Mouse (Mus musculus): ENCODE data around the gene Tspan12. TPM values are rescaled to one million over a fixed set of nuclear protein-coding genes. Genes with fewer than 3 reads are reported as not detected.

Gene Tspan12
- polyA plus RNA-seq, 1 experiment from 2014 or later, result 68.6 TPM

GRCm38 (mm10) chr6:21851596-21852343 is 545 bp downstream of the Tspan12 start:
- under 1% methylated on average over 62 of the region's 62 CpGs for WGBS
- Histone ChIP-seq H3K27me3 (replicated peaks) (no peaks in the 10 kb centered on the region), H3K4me2 (peak overlapping the region; percentile 75)

GRCm38 (mm10) chr6:21851346-21851595 is 1.0 kb downstream of the Tspan12 start:
- peak overlapping the region; percentile 84 for H3K4me3 ChIP-seq
- H3K4me1 ChIP-seq (replicated peaks), result peaks cover 5% of the 10 kb centered on the region
- H3K27ac ChIP-seq (ENCODE audit: poor library complexity, severe bottlenecking), result peak overlapping the region; percentile 98
- H3K36me3 ChIP-seq, result peaks cover 23% of the 10 kb centered on the region
- H3K4me2 ChIP-seq, result peak overlapping the region; percentile 75
- no peaks in the 10 kb centered on the region for H3K27me3 ChIP-seq (replicated peaks)
- H3K9me3 ChIP-seq (replicated peaks), result no peaks in the 10 kb centered on the region
- peak; percentile 86 for ATAC-seq (ENCODE audit: insufficient number of reproducible peaks, low FRiP score)
- 0% methylated on average over 5 of the region's 5 CpGs for WGBS
- H3K9ac ChIP-seq, result peak overlapping the region; percentile 86

More at GRCm38 (mm10) chr6:21851596-21852343, 545 bp downstream of the Tspan12 start:
- Histone ChIP-seq H3K27ac (ENCODE audit: poor library complexity, severe bottlenecking) (peak overlapping the region; percentile 98), H3K4me1 (replicated peaks) (peaks cover 5% of the 10 kb centered on the region), H3K9me3 (replicated peaks) (no peaks in the 10 kb centered on the region), H3K9ac (peak overlapping the region; percentile 86), H3K4me3 (peak overlapping the region; percentile 84), H3K36me3 (peaks cover 19% of the 10 kb centered on the region)
- peak; percentile 77 for ATAC-seq (ENCODE audit: insufficient number of reproducible peaks, low FRiP score)

GRCm38 (mm10) chr6:21850526-21851345 is 1.6 kb downstream of the Tspan12 start:
- H3K4me2 ChIP-seq, result peak overlapping the region; percentile 75
- H3K9ac ChIP-seq, result peak overlapping the region; percentile 86
- H3K4me3 ChIP-seq, result peak overlapping the region; percentile 84
- peak overlapping the region; percentile 98 for H3K27ac ChIP-seq (ENCODE audit: poor library complexity, severe bottlenecking)
- 3% methylated on average over 21 of the region's 21 CpGs for WGBS
- ATAC-seq (ENCODE audit: insufficient number of reproducible peaks, low FRiP score), result peak; percentile 60; the same call in 1 of the 2 replicates
- no peaks in the 10 kb centered on the region for H3K9me3 ChIP-seq (replicated peaks)
- no peaks in the 10 kb centered on the region for H3K27me3 ChIP-seq (replicated peaks)
- peaks cover 1% of the 10 kb centered on the region for H3K4me1 ChIP-seq (replicated peaks)
- H3K36me3 ChIP-seq, result peaks cover 28% of the 10 kb centered on the region

- Histone ChIP-seq H3K9ac (no peak overlapping the region), H3K9me3 (replicated peaks) (no peaks in the 10 kb centered on the region), H3K4me1 (replicated peaks) (no peaks in the 10 kb centered on the region; the same call in 1 of the 2 replicates), H3K4me3 (no peak overlapping the region), H3K27me3 (replicated peaks) (no peaks in the 10 kb centered on the region), H3K4me2 (no peak overlapping the region), H3K27ac (ENCODE audit: poor library complexity, severe bottlenecking) (no peak overlapping the region), H3K36me3 (peaks cover 32% of the 10 kb centered on the region)
- no peak for ATAC-seq (ENCODE audit: insufficient number of reproducible peaks, low FRiP score)
- 88% methylated on average over 4 of the region's 4 CpGs for WGBS
Measured at GRCm38 (mm10) chr6:21848808-21849207, 3.5 kb downstream of the Tspan12 start.

GRCm38 (mm10) chr6:21839976-21840775 is 12.1 kb downstream of the Tspan12 start:
- peaks cover 16% of the 10 kb centered on the region for H3K4me1 ChIP-seq (replicated peaks)
- peaks cover 10% of the 10 kb centered on the region for H3K36me3 ChIP-seq
- H3K9ac ChIP-seq, result 0 out of 2 replicates have a peak overlapping the region, but pooled peaks have one; percentile 7
- WGBS, result 41% methylated on average over 9 of the region's 9 CpGs
- ATAC-seq (ENCODE audit: insufficient number of reproducible peaks, low FRiP score), result no peak
- peak overlapping the region; percentile 36 for H3K27ac ChIP-seq (ENCODE audit: poor library complexity, severe bottlenecking)
- no peaks in the 10 kb centered on the region for H3K27me3 ChIP-seq (replicated peaks)
- H3K4me3 ChIP-seq, result no peak overlapping the region
- H3K4me2 ChIP-seq, result 0 out of 2 replicates have a peak overlapping the region, but pooled peaks have one; percentile 24
- no peaks in the 10 kb centered on the region for H3K9me3 ChIP-seq (replicated peaks)

GRCm38 (mm10) chr6:21839244-21839814 is 13.0 kb downstream of the Tspan12 start:
- Histone ChIP-seq H3K27ac (ENCODE audit: poor library complexity, severe bottlenecking) (no peak overlapping the region), H3K36me3 (peaks cover 17% of the 10 kb centered on the region), H3K9me3 (replicated peaks) (no peaks in the 10 kb centered on the region), H3K4me2 (no peak overlapping the region), H3K4me1 (replicated peaks) (peaks cover 16% of the 10 kb centered on the region), H3K27me3 (replicated peaks) (no peaks in the 10 kb centered on the region), H3K4me3 (no peak overlapping the region), H3K9ac (no peak overlapping the region)
- ATAC-seq (ENCODE audit: insufficient number of reproducible peaks, low FRiP score), result no peak
- 52% methylated on average over 10 of the region's 10 CpGs for WGBS

GRCm38 (mm10) chr6:21833531-21833930 is 18.8 kb downstream of the Tspan12 start:
- no peak overlapping the region for H3K9ac ChIP-seq
- WGBS, result 88% methylated on average over 4 of the region's 4 CpGs

GRCm38 (mm10) chr6:21831871-21832270 is 20.4 kb downstream of the Tspan12 start:
- Histone ChIP-seq H3K27me3 (replicated peaks) (no peaks in the 10 kb centered on the region), H3K27ac (ENCODE audit: poor library complexity, severe bottlenecking) (no peak overlapping the region), H3K36me3 (peaks cover 43% of the 10 kb centered on the region), H3K4me1 (replicated peaks) (no peaks in the 10 kb centered on the region), H3K9ac (no peak overlapping the region), H3K9me3 (replicated peaks) (no peaks in the 10 kb centered on the region), H3K4me2 (no peak overlapping the region), H3K4me3 (no peak overlapping the region)
- 78% methylated on average over 3 of the region's 3 CpGs for WGBS
- no peak for ATAC-seq (ENCODE audit: insufficient number of reproducible peaks, low FRiP score)

More at GRCm38 (mm10) chr6:21833531-21833930, 18.8 kb downstream of the Tspan12 start:
- Histone ChIP-seq H3K4me2 (no peak overlapping the region), H3K36me3 (peaks cover 38% of the 10 kb centered on the region), H3K27ac (ENCODE audit: poor library complexity, severe bottlenecking) (no peak overlapping the region), H3K4me3 (no peak overlapping the region), H3K9me3 (replicated peaks) (no peaks in the 10 kb centered on the region), H3K27me3 (replicated peaks) (no peaks in the 10 kb centered on the region), H3K4me1 (replicated peaks) (no peaks in the 10 kb centered on the region)
- no peak for ATAC-seq (ENCODE audit: insufficient number of reproducible peaks, low FRiP score)

GRCm38 (mm10) chr6:21830931-21831330 is 21.4 kb downstream of the Tspan12 start:
- Histone ChIP-seq H3K4me1 (replicated peaks) (no peaks in the 10 kb centered on the region), H3K9ac (no peak overlapping the region), H3K27ac (ENCODE audit: poor library complexity, severe bottlenecking) (no peak overlapping the region), H3K27me3 (replicated peaks) (no peaks in the 10 kb centered on the region), H3K4me3 (no peak overlapping the region), H3K4me2 (no peak overlapping the region), H3K9me3 (replicated peaks) (no peaks in the 10 kb centered on the region), H3K36me3 (peaks cover 47% of the 10 kb centered on the region)
- WGBS, result 86% methylated on average over 6 of the region's 6 CpGs
- no peak for ATAC-seq (ENCODE audit: insufficient number of reproducible peaks, low FRiP score)

GRCm38 (mm10) chr6:21829930-21830329 is 22.4 kb downstream of the Tspan12 start:
- Histone ChIP-seq H3K4me1 (replicated peaks) (no peaks in the 10 kb centered on the region), H3K27ac (ENCODE audit: poor library complexity, severe bottlenecking) (no peak overlapping the region), H3K9me3 (replicated peaks) (no peaks in the 10 kb centered on the region), H3K27me3 (replicated peaks) (no peaks in the 10 kb centered on the region), H3K36me3 (peaks cover 43% of the 10 kb centered on the region), H3K4me2 (no peak overlapping the region), H3K9ac (no peak overlapping the region), H3K4me3 (no peak overlapping the region)
- 66% methylated on average over 7 of the region's 7 CpGs for WGBS
- no peak for ATAC-seq (ENCODE audit: insufficient number of reproducible peaks, low FRiP score)

Data from heart, embryonic 12.5 days (tissue).